Mouse (Mus musculus) brain, embryonic 18.5 days (tissue): ENCODE data around the gene Sox14.

Experiments used
- DNase-seq: peaks from one replicate; pipeline ENCODE4 v3.0.0-alpha.2; 2012; ENCODE audit warnings: low read depth, low spot score

Sox14 gene

DNA sequence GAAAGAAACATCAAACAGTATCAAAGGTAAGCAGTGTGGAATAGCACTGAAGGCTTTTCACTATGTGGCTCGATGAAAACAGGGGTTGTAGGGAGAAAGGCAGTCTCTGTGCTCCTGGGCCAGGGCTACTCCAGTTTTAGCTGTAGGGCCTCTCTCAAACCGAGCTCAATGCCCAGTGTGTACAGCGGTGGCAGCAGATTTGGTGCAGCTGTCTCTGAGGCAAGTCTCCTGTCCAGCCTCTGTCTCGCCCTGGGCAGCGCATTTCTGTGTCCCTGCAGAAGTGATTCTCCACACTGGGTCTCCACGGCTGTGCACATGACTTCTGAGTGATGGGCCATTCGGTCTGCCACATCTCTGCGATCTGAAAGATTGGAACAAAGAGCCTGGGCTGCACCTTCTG lies 27.6 kb downstream of the Sox14 start:
- DNase-seq, result no peak

DNA sequence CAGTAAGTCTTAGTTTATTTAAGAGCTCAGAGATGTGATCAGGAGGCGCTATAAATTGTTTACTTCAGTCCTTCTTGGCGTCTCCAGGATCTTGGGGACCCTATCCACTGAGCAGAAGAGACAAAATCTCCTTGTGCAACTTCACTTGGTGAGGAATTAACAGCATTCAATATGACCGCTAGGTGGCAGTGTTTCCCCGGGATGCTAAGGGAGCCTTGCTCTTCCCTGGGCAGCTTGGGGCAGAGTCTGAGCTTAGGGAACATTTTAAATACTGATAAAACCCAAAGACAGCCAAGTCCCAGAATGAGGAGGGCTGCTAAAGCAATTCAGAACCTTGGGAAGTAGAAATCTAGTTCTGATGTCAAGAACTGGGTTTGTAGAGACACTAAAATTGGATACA lies 29.1 kb downstream of the Sox14 start:
- no peak for DNase-seq

DNA sequence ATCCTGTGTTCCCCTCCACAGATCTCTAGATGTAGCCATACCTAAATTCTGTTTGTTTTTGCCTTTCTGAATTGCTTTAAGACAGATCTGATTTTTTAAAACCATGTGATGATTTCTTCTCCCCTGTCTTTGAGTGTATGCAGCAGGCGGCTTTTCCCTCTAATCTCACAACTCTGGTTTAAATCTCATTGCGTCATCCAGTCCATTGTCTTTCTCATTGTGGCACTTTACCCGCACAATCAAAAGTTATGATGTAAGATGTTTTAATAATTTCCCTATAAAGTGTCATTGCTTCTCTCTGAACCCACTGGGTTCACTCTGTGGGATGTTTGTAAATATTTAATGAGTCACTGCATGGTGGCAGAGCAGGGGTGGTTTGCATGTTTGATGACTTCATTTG lies 36.6 kb downstream of the Sox14 start:
- no peak for DNase-seq

DNA sequence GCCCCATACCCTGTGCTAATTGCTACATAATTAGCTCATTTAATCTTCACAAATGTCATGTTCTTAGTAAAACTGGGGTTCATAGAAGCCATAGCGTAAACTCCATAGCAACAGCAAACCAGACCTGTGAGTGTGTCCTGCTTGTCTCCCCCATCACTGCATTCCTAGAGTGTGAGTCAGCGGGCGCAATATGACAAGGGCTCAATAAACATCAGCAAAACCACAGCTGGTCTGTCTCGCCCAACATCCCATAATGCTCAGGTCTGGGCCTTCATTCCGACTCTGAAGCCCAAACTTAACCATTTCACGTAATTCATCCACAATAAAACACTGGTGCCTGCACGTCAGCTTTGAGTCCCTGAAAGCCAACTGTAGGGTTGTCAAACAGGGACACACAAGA lies 37.1 kb downstream of the Sox14 start:
- no peak for DNase-seq

DNA sequence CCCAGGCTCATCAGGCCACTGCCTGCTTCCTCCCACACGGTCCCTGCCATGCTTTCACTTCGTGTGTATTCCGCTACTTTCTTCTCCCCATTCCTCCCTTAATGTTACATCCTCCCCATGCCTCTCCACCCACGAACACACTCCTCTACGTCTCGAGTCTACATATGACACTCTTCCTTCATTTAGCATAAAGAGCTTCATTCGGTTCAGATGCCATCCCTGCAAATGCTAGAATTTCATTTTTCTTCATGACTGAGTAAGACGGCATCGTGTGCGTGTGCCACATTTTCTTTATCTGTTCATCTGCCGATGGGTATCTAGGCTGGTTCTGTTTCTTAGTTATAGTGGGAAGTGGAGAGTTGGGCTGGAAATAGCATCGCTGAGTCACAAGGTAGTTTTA lies 39.3 kb downstream of the Sox14 start:
- no peak for DNase-seq

DNA sequence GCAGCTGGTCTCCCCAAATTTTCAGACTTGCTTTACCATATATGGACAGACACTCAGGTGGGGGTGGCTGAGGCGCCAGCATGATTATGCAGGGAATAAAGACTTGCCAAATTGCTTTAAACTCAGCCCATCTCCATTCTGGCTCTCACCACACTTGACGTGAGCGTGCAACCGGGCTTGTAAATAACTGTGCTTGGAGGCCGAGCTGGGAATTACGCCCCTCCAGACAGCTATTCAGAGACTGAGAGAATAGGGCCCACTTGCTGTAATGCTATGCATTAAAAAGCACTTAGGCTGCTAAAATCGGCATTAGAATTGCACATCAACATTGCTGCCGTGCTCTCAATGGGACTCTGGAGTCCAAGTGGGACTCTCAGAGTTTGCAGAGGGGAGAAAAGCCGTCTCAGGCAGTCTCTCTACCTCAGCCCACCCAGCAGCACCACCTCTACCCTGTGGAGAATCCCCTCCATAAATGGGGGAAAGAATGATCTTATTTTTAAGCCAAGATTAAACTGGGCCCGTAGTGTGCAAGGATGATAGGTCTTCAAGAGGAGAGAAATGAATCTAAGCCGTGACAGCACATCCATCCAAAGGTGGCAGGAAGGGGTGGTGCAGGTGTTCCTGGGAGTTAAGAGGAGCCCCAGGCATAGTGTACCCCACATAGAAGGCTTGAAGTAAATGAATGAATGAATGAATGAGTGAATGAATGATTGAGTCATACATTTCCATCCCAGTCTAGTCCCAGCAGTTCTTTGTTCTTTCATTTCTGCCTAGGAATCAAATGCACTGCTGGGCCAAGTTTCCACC lies 40.1 kb downstream of the Sox14 start:
- no peak for DNase-seq
